Mouse (Mus musculus): ENCODE results near the gene Arrdc2.
A peak's percentile ranks its signal among the peaks of the same experiment; 100 is the strongest.

The Arrdc2 gene

GRCm38 (mm10) chr8:70864712-70865221 is 25.2 kb upstream of the Arrdc2 start:
- ATAC-seq (ENCODE audit: low TSS enrichment), result 0 out of 2 replicates have a peak, but pooled peaks have one; percentile 1

GRCm38 (mm10) chr8:70863956-70864711 is 24.6 kb upstream of the Arrdc2 start:
- no peak for ATAC-seq (ENCODE audit: low TSS enrichment)

GRCm38 (mm10) chr8:70862824-70863641 is 23.5 kb upstream of the Arrdc2 start, which contains the start of gene Kcnn1:
Gene Kcnn1, minus strand, starts transcription at chr8:70863258.
- ATAC-seq (ENCODE audit: low TSS enrichment), result no peak

- ATAC-seq (ENCODE audit: low TSS enrichment), result no peak
Measured at GRCm38 (mm10) chr8:70857516-70857915, 18.0 kb upstream of the Arrdc2 start.

- peak; percentile 94 for ATAC-seq (ENCODE audit: low TSS enrichment)
Measured at GRCm38 (mm10) chr8:70856541-70857197, 17.1 kb upstream of the Arrdc2 start.

GRCm38 (mm10) chr8:70856028-70856427 is 16.5 kb upstream of the Arrdc2 start:
- ATAC-seq (ENCODE audit: low TSS enrichment), result no peak

- ATAC-seq (ENCODE audit: low TSS enrichment), result no peak
Measured at GRCm38 (mm10) chr8:70853863-70854262, 14.3 kb upstream of the Arrdc2 start.

- ATAC-seq (ENCODE audit: low TSS enrichment), result no peak
Measured at GRCm38 (mm10) chr8:70852595-70853231, 13.2 kb upstream of the Arrdc2 start.

- ATAC-seq (ENCODE audit: low TSS enrichment), result no peak
Measured at GRCm38 (mm10) chr8:70851837-70852236, 12.3 kb upstream of the Arrdc2 start.

GRCm38 (mm10) chr8:70850947-70851346 is 11.4 kb upstream of the Arrdc2 start:
- ATAC-seq (ENCODE audit: low TSS enrichment), result no peak

GRCm38 (mm10) chr8:70850132-70850845 is 10.8 kb upstream of the Arrdc2 start:
- ATAC-seq (ENCODE audit: low TSS enrichment), result no peak

- no peak for ATAC-seq (ENCODE audit: low TSS enrichment)
Measured at GRCm38 (mm10) chr8:70849333-70849990, 9.9 kb upstream of the Arrdc2 start.

- no peak for ATAC-seq (ENCODE audit: low TSS enrichment)
Measured at GRCm38 (mm10) chr8:70846371-70847154, 7.0 kb upstream of the Arrdc2 start.

GRCm38 (mm10) chr8:70845108-70845507 is 5.6 kb upstream of the Arrdc2 start:
- no peak for ATAC-seq (ENCODE audit: low TSS enrichment)

GRCm38 (mm10) chr8:70844523-70844922 is 5.0 kb upstream of the Arrdc2 start:
- ATAC-seq (ENCODE audit: low TSS enrichment), result peak; percentile 24; the same call in 1 of the 2 replicates

GRCm38 (mm10) chr8:70843941-70844340 is 4.4 kb upstream of the Arrdc2 start:
- ATAC-seq (ENCODE audit: low TSS enrichment), result no peak

- ATAC-seq (ENCODE audit: low TSS enrichment), result no peak
Measured at GRCm38 (mm10) chr8:70843214-70843773, 3.8 kb upstream of the Arrdc2 start.

- no peak for ATAC-seq (ENCODE audit: low TSS enrichment)
Measured at GRCm38 (mm10) chr8:70842484-70842883, 3.0 kb upstream of the Arrdc2 start.
